Mouse (Mus musculus): ENCODE data around the gene Rnase12. TPM values are rescaled to one million over a fixed set of nuclear protein-coding genes. Genes with fewer than 3 reads are reported as not detected.
"Not testable (repeated sequence)": the region's sequence is repeated elsewhere in the genome, so short reads cannot be mapped to it uniquely, and the experiment has no call there.

Gene Rnase12
- total RNA-seq (2021) = not detected
- long read RNA-seq, experiment 1 = 0 reads
- long read RNA-seq, experiment 2 = 0 reads

GRCm38 (mm10) chr14:51057401-51057831, at the start of gene Rnase12:
TSS of gene Rnase12 (minus strand) at chr14:51057661.
- Histone ChIP-seq H3K4me3 (no peak within 1 kb of the TSS), H3K27ac (no peak within 1 kb of the TSS)
- TF ChIP-seq CTCF (IDR thresholded peaks at IDR 0.05) = no peak
- intact Hi-C loops (cut with DNase I) = no loop called here
- no peak for DNase-seq (ENCODE audit: extremely low spot score in 1 of 2, low spot score in 2 of 2)

GRCm38 (mm10) chr14:51106449-51106967, 49.0 kb upstream of the Rnase12 start:
- no peak overlapping the region for H3K27ac ChIP-seq
- no peak for DNase-seq (ENCODE audit: extremely low spot score in 1 of 2, low spot score in 2 of 2)
- no peak for TF ChIP-seq CTCF (IDR thresholded peaks at IDR 0.05)
- intact Hi-C loops (cut with DNase I) = no loop called here
- no peak overlapping the region for H3K4me3 ChIP-seq

GRCm38 (mm10) chr14:51104366-51104765, 46.9 kb upstream of the Rnase12 start:
- intact Hi-C loops (cut with DNase I) = loop anchor here (5.0 kb wide), 2 partner anchors 68 to 243 kb away; no protein-coding TSS in a partner anchor
- TF ChIP-seq CTCF (IDR thresholded peaks at IDR 0.05) = no peak
- no peak for DNase-seq (ENCODE audit: extremely low spot score in 1 of 2, low spot score in 2 of 2)
- Histone ChIP-seq H3K27ac (no peak overlapping the region), H3K4me3 (no peak overlapping the region)

GRCm38 (mm10) chr14:51103217-51103616, 45.8 kb upstream of the Rnase12 start:
- Histone ChIP-seq H3K4me3 (no peak overlapping the region), H3K27ac (no peak overlapping the region)
- DNase-seq (ENCODE audit: extremely low spot score in 1 of 2, low spot score in 2 of 2) = peak; percentile 65 to 71
- intact Hi-C loops (cut with DNase I) = loop anchor here (1.0 to 5.0 kb wide), 4 partner anchors 69 to 244 kb away; no protein-coding TSS in a partner anchor
- peak; percentile 96 for TF ChIP-seq CTCF (IDR thresholded peaks at IDR 0.05)

GRCm38 (mm10) chr14:51101284-51101683, 43.8 kb upstream of the Rnase12 start:
- Histone ChIP-seq H3K27ac (no peak overlapping the region), H3K4me3 (no peak overlapping the region)
- intact Hi-C loops (cut with DNase I) = loop anchor here (5.0 kb wide), 2 partner anchors 71 to 246 kb away; no protein-coding TSS in a partner anchor
- no peak for DNase-seq (ENCODE audit: extremely low spot score in 1 of 2, low spot score in 2 of 2)
- TF ChIP-seq CTCF (IDR thresholded peaks at IDR 0.05) = no peak

GRCm38 (mm10) chr14:51098921-51099320, 41.5 kb upstream of the Rnase12 start:
- H3K4me3 ChIP-seq = no peak overlapping the region
- no peak for DNase-seq (ENCODE audit: extremely low spot score in 1 of 2, low spot score in 2 of 2)
- intact Hi-C loops (cut with DNase I) = loop anchor here (2.0 to 10.0 kb wide), 4 partner anchors 72 to 1006 kb away; partner anchors contain the start of gene Hnrnpc
- H3K27ac ChIP-seq = no peak overlapping the region
- no peak for TF ChIP-seq CTCF (IDR thresholded peaks at IDR 0.05)

- intact Hi-C loops (cut with DNase I) = loop anchor here (2.0 to 10.0 kb wide), 4 partner anchors 71 to 1007 kb away; partner anchors contain the start of gene Hnrnpc
- peak; percentile 77 to 84 for DNase-seq (ENCODE audit: extremely low spot score in 1 of 2, low spot score in 2 of 2)
- peak; percentile 79 for TF ChIP-seq CTCF (IDR thresholded peaks at IDR 0.05)
These were observed 40.8 kb upstream of the Rnase12 start for GRCm38 (mm10) chr14:51098300-51098699.

GRCm38 (mm10) chr14:51095736-51096524, 38.5 kb upstream of the Rnase12 start:
- intact Hi-C loops (cut with DNase I) = loop anchor here (10.0 kb wide), 1 partner anchor 1009 kb away; the partner anchor contains the start of gene Hnrnpc
- TF ChIP-seq CTCF (IDR thresholded peaks at IDR 0.05) = no peak
- DNase-seq (ENCODE audit: extremely low spot score in 1 of 2, low spot score in 2 of 2) = no peak
- Histone ChIP-seq H3K27ac (no peak overlapping the region), H3K4me3 (no peak overlapping the region)

More at GRCm38 (mm10) chr14:51098300-51098699, 40.8 kb upstream of the Rnase12 start:
- not testable (repeated sequence) for H3K27ac ChIP-seq, H3K4me3 ChIP-seq

GRCm38 (mm10) chr14:51094921-51095320, 37.5 kb upstream of the Rnase12 start:
- no peak for TF ChIP-seq CTCF (IDR thresholded peaks at IDR 0.05)
- Histone ChIP-seq H3K4me3 (no peak overlapping the region), H3K27ac (no peak overlapping the region)
- no peak for DNase-seq (ENCODE audit: extremely low spot score in 1 of 2, low spot score in 2 of 2)
- intact Hi-C loops (cut with DNase I) = loop anchor here (10.0 kb wide), 1 partner anchor 1010 kb away; the partner anchor contains the start of gene Hnrnpc

GRCm38 (mm10) chr14:51094096-51094875, 36.8 kb upstream of the Rnase12 start:
- Histone ChIP-seq H3K27ac (no peak overlapping the region; the same call in 1 of the 2 replicates), H3K4me3 (no peak overlapping the region)
- intact Hi-C loops (cut with DNase I) = loop anchor here (10.0 kb wide), 1 partner anchor 1011 kb away; the partner anchor contains the start of gene Hnrnpc
- TF ChIP-seq CTCF (IDR thresholded peaks at IDR 0.05) = no peak
- no peak for DNase-seq (ENCODE audit: extremely low spot score in 1 of 2, low spot score in 2 of 2)

- no peak for DNase-seq (ENCODE audit: extremely low spot score in 1 of 2, low spot score in 2 of 2)
- no peak for TF ChIP-seq CTCF (IDR thresholded peaks at IDR 0.05)
- intact Hi-C loops (cut with DNase I) = loop anchor here (10.0 kb wide), 1 partner anchor 1011 kb away; the partner anchor contains the start of gene Hnrnpc
These were observed 36.0 kb upstream of the Rnase12 start for GRCm38 (mm10) chr14:51093496-51093895.

More at GRCm38 (mm10) chr14:51093496-51093895, 36.0 kb upstream of the Rnase12 start:
- no peak overlapping the region for H3K4me3 ChIP-seq
- H3K27ac ChIP-seq = no peak overlapping the region; the same call in 1 of the 2 replicates
